In the genomic region with DNA sequence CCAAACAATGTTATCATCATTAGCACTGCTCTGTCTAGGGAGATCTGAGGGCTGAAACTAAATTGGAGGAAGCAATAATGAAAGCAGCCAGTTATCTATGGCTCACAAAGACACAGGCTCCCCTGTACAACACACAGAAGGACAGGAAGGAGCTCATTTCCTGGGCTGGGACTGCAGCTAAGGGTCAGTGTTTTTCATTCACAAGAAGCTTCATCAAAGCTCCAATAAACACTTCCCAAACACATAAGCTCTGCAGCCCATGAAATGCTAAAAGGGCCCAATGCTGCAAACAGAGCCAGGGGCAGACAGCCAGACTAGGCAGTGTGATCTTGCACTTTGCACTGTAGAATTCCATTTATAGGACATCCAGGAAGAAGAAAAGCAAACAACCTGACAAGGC, we compare ENCODE assay signal across 9 mouse cellular contexts.
A peak's percentile ranks its signal among the peaks of the same experiment; 100 is the strongest.
DNase-seq lines count a peak whose midpoint lies in the region; ATAC-seq and TF ChIP-seq lines count a peak whose summit lies in the region.
"Had no signal": no experiment of that assay in that cellular context is flagged by ENCODE, and none has a peak within 500 bp of the region (broad histone marks: within the 10 kb centered on the region; RNA-seq: fewer than 3 reads in every experiment).

No protein-coding gene starts in this region.

- no peak for DNase-seq in forebrain, embryonic 14.5 days (ENCODE audit: low spot score)
- DNase-seq in embryonic facial prominence, embryonic 11.5 days (ENCODE audit: low spot score), result peak; percentile 13
- DNase-seq in kidney, adult 11 months, result peak; percentile 89
- peak; percentile 45 for DNase-seq in lung, adult 2 months
- no peak for DNase-seq in right cerebral cortex, adult 2 months (ENCODE audit: low spot score in 2 of 2)
- DNase-seq in ovary, postnatal 36 days (ENCODE audit: low spot score), result no peak
- DNase-seq in frontal cortex, postnatal 25 days (ENCODE audit: low spot score in 2 of 2), result no peak

- ATAC-seq in forebrain, embryonic 15.5 days (replicated peaks), result no peak
- ATAC-seq in forebrain, embryonic 14.5 days, result no peak
- no peak for ATAC-seq in embryonic facial prominence, embryonic 11.5 days (replicated peaks; ENCODE audit: insufficient number of reproducible peaks, low FRiP score, low TSS enrichment, low read depth)

- no peak overlapping the region for H3K4me3 ChIP-seq in forebrain, embryonic 15.5 days
- no peak overlapping the region for H3K4me3 ChIP-seq in forebrain, embryonic 14.5 days (ENCODE audit: low read depth, low read length)
- H3K4me3 ChIP-seq in embryonic facial prominence, embryonic 11.5 days (ENCODE audit: low read depth, low read length), result no peak overlapping the region
- no peak overlapping the region for H3K4me3 ChIP-seq in lung, adult 2 months (replicated peaks; ENCODE audit: extremely low read depth, low read depth, low read length)
- H3K4me3 ChIP-seq: embryonic facial prominence, embryonic 13.5 days had no signal

- H3K4me1 ChIP-seq in forebrain, embryonic 15.5 days, result peaks cover 9% of the 10 kb centered on the region
- H3K4me1 ChIP-seq in forebrain, embryonic 14.5 days (ENCODE audit: control insufficient read depth, insufficient read depth, low read length), result no peaks in the 10 kb centered on the region
- no peaks in the 10 kb centered on the region for H3K4me1 ChIP-seq in embryonic facial prominence, embryonic 11.5 days (ENCODE audit: control insufficient read depth, insufficient read depth, low read length)
- peaks cover 22% of the 10 kb centered on the region for H3K4me1 ChIP-seq in lung, adult 2 months (ENCODE audit: control insufficient read depth, insufficient read depth, low read length)

- H3K4me2 ChIP-seq in forebrain, embryonic 15.5 days (replicated peaks), result no peak overlapping the region
- no peak overlapping the region for H3K4me2 ChIP-seq in forebrain, embryonic 14.5 days (ENCODE audit: low read length)
- H3K4me2 ChIP-seq in embryonic facial prominence, embryonic 11.5 days (ENCODE audit: low read depth, low read length), result no peak overlapping the region
- H3K4me2 ChIP-seq: embryonic facial prominence, embryonic 13.5 days had no signal

- no peak for TF ChIP-seq POLR2A in lung, adult 2 months (IDR thresholded peaks at IDR 0.05; ENCODE audit: borderline replicate concordance, extremely low read depth, low read depth, low read length)

- no peaks in the 10 kb centered on the region for H3K27me3 ChIP-seq in forebrain, embryonic 15.5 days
- H3K27me3 ChIP-seq in forebrain, embryonic 14.5 days (replicated peaks; ENCODE audit: control insufficient read depth, insufficient read depth, low read length), result no peaks in the 10 kb centered on the region
- H3K27me3 ChIP-seq in embryonic facial prominence, embryonic 11.5 days (ENCODE audit: control insufficient read depth, insufficient read depth, low read length), result no peaks in the 10 kb centered on the region
- H3K27me3 ChIP-seq: embryonic facial prominence, embryonic 13.5 days had no signal

- 0 out of 2 replicates have a peak overlapping the region, but pooled peaks have one; percentile 5 for H3K27ac ChIP-seq in forebrain, embryonic 15.5 days (replicated peaks)
- H3K27ac ChIP-seq in forebrain, embryonic 14.5 days (ENCODE audit: low read depth, low read length), result no peak overlapping the region
- H3K27ac ChIP-seq in embryonic facial prominence, embryonic 11.5 days (replicated peaks; ENCODE audit: low read depth, low read length), result peak overlapping the region; percentile 28; the same call in 1 of the 2 replicates
- H3K27ac ChIP-seq: embryonic facial prominence, embryonic 13.5 days had no signal

- TF ChIP-seq CTCF in lung, adult 2 months (IDR thresholded peaks at IDR 0.05; ENCODE audit: insufficient read depth, low read length), result no peak

- H3K36me3 ChIP-seq in forebrain, embryonic 15.5 days, result no peaks in the 10 kb centered on the region
- peaks cover 10% of the 10 kb centered on the region; the same call in 1 of the 2 replicates for H3K36me3 ChIP-seq in forebrain, embryonic 14.5 days (ENCODE audit: control insufficient read depth, insufficient read depth, low read length)
- H3K36me3 ChIP-seq in embryonic facial prominence, embryonic 11.5 days (replicated peaks; ENCODE audit: control insufficient read depth, insufficient read depth, low read depth, low read length), result no peaks in the 10 kb centered on the region

- no peak overlapping the region for H3K9ac ChIP-seq in forebrain, embryonic 15.5 days (replicated peaks)
- H3K9ac ChIP-seq in forebrain, embryonic 14.5 days (ENCODE audit: low read length), result no peak overlapping the region
- H3K9ac ChIP-seq in embryonic facial prominence, embryonic 11.5 days (replicated peaks; ENCODE audit: low read length), result no peak overlapping the region
- H3K9ac ChIP-seq: embryonic facial prominence, embryonic 13.5 days had no signal

- no peaks in the 10 kb centered on the region for H3K9me3 ChIP-seq in forebrain, embryonic 15.5 days
- no peaks in the 10 kb centered on the region for H3K9me3 ChIP-seq in forebrain, embryonic 14.5 days (replicated peaks; ENCODE audit: control insufficient read depth, low read length)
- no peaks in the 10 kb centered on the region for H3K9me3 ChIP-seq in embryonic facial prominence, embryonic 11.5 days (replicated peaks; ENCODE audit: control insufficient read depth, low read length)
- H3K9me3 ChIP-seq: embryonic facial prominence, embryonic 13.5 days had no signal

Comparison
In these comparisons a context has a peak if more than half of its experiments do, and no peak if none do; other contexts are left out.
1. DNase-seq: peak in embryonic facial prominence, embryonic 11.5 days (single experiment), kidney, adult 11 months (single experiment) and lung, adult 2 months (single experiment); none in forebrain, embryonic 14.5 days (single experiment), right cerebral cortex, adult 2 months (0 of 2), ovary, postnatal 36 days (single experiment) and frontal cortex, postnatal 25 days (0 of 2).